Mouse (Mus musculus) heart, embryonic 12.5 days (tissue): Measurements from ENCODE around the gene Cldn12. TPM values are rescaled to one million over a fixed set of nuclear protein-coding genes. Genes with fewer than 3 reads are reported as not detected.

Experiments
- ATAC-seq: fragments of 200-750 bp; cut with Nextera tagmentation; 2 replicates; pipeline ENCODE4 v1.8.0; 2017; ENCODE audit warnings: moderate TSS enrichment, moderate library complexity; ENCODE audit not compliant: insufficient number of reproducible peaks, low FRiP score
- H3K27ac ChIP-seq: fragments of 300-500 bp; sonication (generic); 2 replicates; pipeline ENCODE4 v1.5.1; 2016; ENCODE audit warnings: mild to moderate bottlenecking, moderate library complexity; ENCODE audit not compliant: poor library complexity, severe bottlenecking
- H3K27me3 ChIP-seq: fragments of 300-500 bp; sonication (generic); replicated peaks from 2 replicates; pipeline ENCODE4 v1.6.1; 2016; ENCODE audit warnings: mild to moderate bottlenecking, moderate library complexity
- H3K36me3 ChIP-seq: fragments of 300-500 bp; sonication (generic); 2 replicates; pipeline ENCODE4 v1.6.1; 2016; ENCODE audit warnings: mild to moderate bottlenecking, moderate library complexity
- H3K4me1 ChIP-seq: fragments of 300-500 bp; sonication (generic); replicated peaks from 2 replicates; pipeline ENCODE4 v1.6.1; 2016; ENCODE audit warnings: mild to moderate bottlenecking
- H3K4me2 ChIP-seq: fragments of 300-500 bp; sonication (generic); 2 replicates; pipeline ENCODE4 v1.6.1; 2016; ENCODE audit warnings: mild to moderate bottlenecking, moderate library complexity
- H3K4me3 ChIP-seq: fragments of 300-500 bp; sonication (generic); 2 replicates; pipeline ENCODE4 v1.5.1; 2016; ENCODE audit warnings: mild to moderate bottlenecking
- H3K9ac ChIP-seq: fragments of 300-500 bp; sonication (generic); 2 replicates; pipeline ENCODE4 v1.6.1; 2016; ENCODE audit warnings: mild to moderate bottlenecking, moderate library complexity
- H3K9me3 ChIP-seq: fragments of 300-500 bp; sonication (generic); replicated peaks from 2 replicates; pipeline ENCODE4 v1.6.1; 2016; ENCODE audit warnings: mild to moderate bottlenecking, moderate library complexity
- WGBS: fragments of 180-500 bp; shearing (Covaris S2); methylation state at CpG from one replicate; pipeline ENCODE4 v1.1.7; 2016; 5-methylcytosine and 5-hydroxymethylcytosine counted together
- polyA plus RNA-seq: library from polyadenylated mRNA; unstranded; fragments of >200 nt; fragmentation: Nextera tagmentation; extraction: Ambion mirVana; gene quantifications from 2 replicates; pipeline ENCODE4 v1.2.1, GENCODE M21; 2016

The Cldn12 gene
- 18.4 and 19.3 TPM in 2 replicates for polyA plus RNA-seq

GRCm38 (mm10) chr5:5514196-5515076 lies at the start of gene Cldn12:
Cldn12 (minus strand) TSS chr5:5514958.
- WGBS: 0% methylated on average over 79 of the region's 79 CpGs
- H3K27me3 ChIP-seq: no peaks in the 10 kb centered on the region

GRCm38 (mm10) chr5:5562435-5562834 lies 47.7 kb upstream of the Cldn12 start:
- no peak overlapping the region for H3K4me3 ChIP-seq
- H3K27ac ChIP-seq: no peak overlapping the region
- H3K9me3 ChIP-seq: no peaks in the 10 kb centered on the region
- H3K4me1 ChIP-seq: peaks cover 13% of the 10 kb centered on the region
- no peak overlapping the region for H3K4me2 ChIP-seq
- no peaks in the 10 kb centered on the region for H3K36me3 ChIP-seq
- no peak overlapping the region for H3K9ac ChIP-seq
- 69% methylated on average over 3 of the region's 3 CpGs for WGBS
- no peaks in the 10 kb centered on the region for H3K27me3 ChIP-seq
- no peak for ATAC-seq

More at GRCm38 (mm10) chr5:5514196-5515076, at the start of gene Cldn12:
- peaks cover 8% of the 10 kb centered on the region for H3K36me3 ChIP-seq
- peak within 1 kb of the TSS; percentile 76 for H3K4me3 ChIP-seq
- no peaks in the 10 kb centered on the region for H3K9me3 ChIP-seq
- peak within 1 kb of the TSS; percentile 71 for H3K4me2 ChIP-seq
- peak within 1 kb of the TSS; percentile 95 for H3K27ac ChIP-seq
- peaks cover 4% of the 10 kb centered on the region for H3K4me1 ChIP-seq
- H3K9ac ChIP-seq: peak within 1 kb of the TSS; percentile 85
- ATAC-seq: peak; percentile 92

GRCm38 (mm10) chr5:5561041-5561706 lies 46.4 kb upstream of the Cldn12 start:
- Histone ChIP-seq H3K4me3 (no peak overlapping the region), H3K27ac (no peak overlapping the region), H3K9ac (no peak overlapping the region), H3K9me3 (no peaks in the 10 kb centered on the region), H3K36me3 (no peaks in the 10 kb centered on the region), H3K4me2 (no peak overlapping the region), H3K4me1 (peaks cover 14% of the 10 kb centered on the region), H3K27me3 (no peaks in the 10 kb centered on the region)
- WGBS: 63% methylated on average over 4 of the region's 4 CpGs
- no peak for ATAC-seq

GRCm38 (mm10) chr5:5559798-5560197 lies 45.0 kb upstream of the Cldn12 start:
- no peak for ATAC-seq
- Histone ChIP-seq H3K4me2 (peak overlapping the region; percentile 74), H3K27ac (peak overlapping the region; percentile 80), H3K36me3 (peaks cover 5% of the 10 kb centered on the region), H3K4me3 (peak overlapping the region; percentile 73), H3K9ac (peak overlapping the region; percentile 75), H3K9me3 (no peaks in the 10 kb centered on the region), H3K27me3 (no peaks in the 10 kb centered on the region), H3K4me1 (peaks cover 14% of the 10 kb centered on the region)
- 37% methylated on average over 8 of the region's 8 CpGs for WGBS

GRCm38 (mm10) chr5:5559079-5559740 lies 44.5 kb upstream of the Cldn12 start, which contains the start of gene Gtpbp10:
Gtpbp10 (minus strand) TSS chr5:5559538.
- H3K4me2 ChIP-seq: peak within 1 kb of the TSS; percentile 74
- H3K4me3 ChIP-seq: peak within 1 kb of the TSS; percentile 73
- H3K4me1 ChIP-seq: peaks cover 14% of the 10 kb centered on the region
- peak within 1 kb of the TSS; percentile 75 for H3K9ac ChIP-seq
- no peaks in the 10 kb centered on the region for H3K9me3 ChIP-seq
- peak; percentile 99 for ATAC-seq
- peaks cover 11% of the 10 kb centered on the region for H3K36me3 ChIP-seq
- peak within 1 kb of the TSS; percentile 80 for H3K27ac ChIP-seq
- under 1% methylated on average over 43 of the region's 43 CpGs for WGBS
- no peaks in the 10 kb centered on the region for H3K27me3 ChIP-seq

GRCm38 (mm10) chr5:5551110-5551509 lies 36.4 kb upstream of the Cldn12 start:
- H3K4me1 ChIP-seq: no peaks in the 10 kb centered on the region
- H3K27ac ChIP-seq: no peak overlapping the region
- no peak for ATAC-seq
- no peak overlapping the region for H3K4me3 ChIP-seq
- no peak overlapping the region for H3K9ac ChIP-seq
- 94% methylated on average over 1 of the region's 1 CpGs for WGBS
- H3K27me3 ChIP-seq: no peaks in the 10 kb centered on the region
- H3K4me2 ChIP-seq: no peak overlapping the region
- no peaks in the 10 kb centered on the region for H3K9me3 ChIP-seq
- H3K36me3 ChIP-seq: peaks cover 53% of the 10 kb centered on the region

- ATAC-seq: no peak
- Histone ChIP-seq H3K4me3 (no peak overlapping the region), H3K27me3 (no peaks in the 10 kb centered on the region), H3K4me2 (no peak overlapping the region), H3K4me1 (no peaks in the 10 kb centered on the region), H3K9ac (no peak overlapping the region), H3K27ac (no peak overlapping the region), H3K36me3 (peaks cover 53% of the 10 kb centered on the region), H3K9me3 (0 out of 2 replicates have a peak, but pooled peaks cover 3% of the 10 kb centered on the region)
- WGBS: 47% methylated on average over 3 of the region's 3 CpGs
Observed at GRCm38 (mm10) chr5:5540385-5540784, 25.6 kb upstream of the Cldn12 start.

- Histone ChIP-seq H3K27ac (no peak overlapping the region), H3K9ac (no peak overlapping the region), H3K4me2 (no peak overlapping the region), H3K4me3 (no peak overlapping the region), H3K4me1 (no peaks in the 10 kb centered on the region), H3K36me3 (peaks cover 51% of the 10 kb centered on the region), H3K27me3 (no peaks in the 10 kb centered on the region), H3K9me3 (0 out of 2 replicates have a peak, but pooled peaks cover 3% of the 10 kb centered on the region)
- WGBS: 69% methylated on average over 3 of the region's 3 CpGs
- no peak for ATAC-seq
Observed at GRCm38 (mm10) chr5:5539771-5540170, 25.0 kb upstream of the Cldn12 start.

- WGBS: 86% methylated on average over 1 of the region's 1 CpGs
- no peak for ATAC-seq
- Histone ChIP-seq H3K4me1 (no peaks in the 10 kb centered on the region), H3K27me3 (no peaks in the 10 kb centered on the region), H3K4me3 (no peak overlapping the region), H3K9me3 (0 out of 2 replicates have a peak, but pooled peaks cover 3% of the 10 kb centered on the region), H3K4me2 (no peak overlapping the region), H3K27ac (no peak overlapping the region), H3K9ac (no peak overlapping the region), H3K36me3 (peaks cover 24% of the 10 kb centered on the region)
Observed at GRCm38 (mm10) chr5:5536131-5536530, 21.4 kb upstream of the Cldn12 start.

GRCm38 (mm10) chr5:5533656-5534420 lies 19.1 kb upstream of the Cldn12 start:
- H3K9ac ChIP-seq: no peak overlapping the region
- H3K36me3 ChIP-seq: peaks cover 9% of the 10 kb centered on the region
- H3K27ac ChIP-seq: no peak overlapping the region
- no peaks in the 10 kb centered on the region for H3K27me3 ChIP-seq
- H3K9me3 ChIP-seq: 0 out of 2 replicates have a peak, but pooled peaks cover 3% of the 10 kb centered on the region
- no peaks in the 10 kb centered on the region for H3K4me1 ChIP-seq
- no peak overlapping the region for H3K4me2 ChIP-seq
- H3K4me3 ChIP-seq: no peak overlapping the region
- no peak for ATAC-seq
- 78% methylated on average over 3 of the region's 3 CpGs for WGBS
